Mouse (Mus musculus): Measurements from ENCODE around the gene Atxn10. TPM values are rescaled to one million over a fixed set of nuclear protein-coding genes. Genes with fewer than 3 reads are reported as not detected.

Atxn10 gene
- 309 and 313 TPM in 2 replicates for polyA plus RNA-seq (2016; fragmentation: Nextera tagmentation; extraction: Ambion mirVana)

DNA sequence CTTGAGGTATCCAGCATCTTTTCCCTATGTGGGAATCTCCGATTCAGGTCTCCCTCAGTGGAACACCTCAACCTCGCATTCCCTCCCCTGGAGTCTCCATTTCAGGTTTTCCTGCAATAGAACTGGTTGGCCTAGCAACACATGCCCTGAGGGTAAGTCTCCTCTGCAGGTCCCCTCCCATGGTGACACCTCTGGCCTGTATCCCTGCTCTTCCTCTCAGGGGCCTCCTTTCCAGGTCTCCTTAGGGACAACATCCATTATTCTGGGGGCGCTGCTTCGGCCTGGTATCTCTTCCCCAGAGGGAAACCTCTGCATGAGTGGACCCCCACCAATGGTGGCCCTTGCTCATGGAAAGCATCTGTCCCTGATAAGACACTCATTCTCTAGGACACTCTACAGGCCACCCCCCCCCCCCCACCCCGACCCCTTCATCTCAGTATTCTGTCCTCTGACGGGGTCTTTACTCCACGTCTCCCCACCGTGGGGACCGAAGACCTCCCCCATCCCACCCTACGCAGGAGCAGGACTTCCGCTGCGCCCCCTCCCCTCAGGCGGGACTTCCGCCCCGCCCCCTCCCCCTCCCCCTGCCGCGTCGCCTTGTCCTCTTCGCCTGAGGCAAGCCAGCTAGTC is at the start of gene Atxn10:
TSS of gene Atxn10 (plus strand) at position 575 of the 630 bp plus-strand sequence.
- H3K27me3 ChIP-seq (replicated peaks; ENCODE audit: low read depth, poor library complexity, severe bottlenecking) = no peaks in the 10 kb centered on the region
- 7% methylated on average over 19 of the region's 19 CpGs for WGBS
- H3K27ac ChIP-seq (replicated peaks) = peak within 1 kb of the TSS; percentile 93
- H3K4me1 ChIP-seq = peaks cover 16% of the 10 kb centered on the region
- no peaks in the 10 kb centered on the region for H3K9me3 ChIP-seq
- peak within 1 kb of the TSS; percentile 99 for H3K4me3 ChIP-seq
- 0 out of 2 replicates have a peak, but pooled peaks cover under 1% of the 10 kb centered on the region for H3K36me3 ChIP-seq (replicated peaks)
- peak; percentile 46 for DNase-seq (ENCODE audit: low spot score)

DNA sequence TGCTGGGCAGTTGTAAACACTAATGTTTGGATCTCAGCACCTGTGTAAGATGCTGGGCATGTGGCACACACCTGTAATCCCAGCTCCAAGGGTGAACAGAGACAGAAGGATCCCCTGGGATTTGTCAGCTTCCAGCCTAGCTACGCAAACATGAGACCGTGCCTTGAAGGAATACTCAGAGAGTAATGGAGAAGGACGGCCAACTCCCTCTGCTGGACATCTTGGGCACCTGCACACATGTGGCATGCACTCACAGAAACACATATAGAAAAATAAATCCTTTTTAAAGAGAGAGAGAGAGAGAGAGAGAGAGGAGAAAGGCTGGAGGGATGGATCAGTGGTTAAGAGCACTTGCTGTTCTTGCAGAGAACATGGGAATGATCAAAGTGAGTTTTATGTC is 41.4 kb upstream of the Atxn10 start:
- 81% methylated on average over 3 of the region's 3 CpGs for WGBS

DNA sequence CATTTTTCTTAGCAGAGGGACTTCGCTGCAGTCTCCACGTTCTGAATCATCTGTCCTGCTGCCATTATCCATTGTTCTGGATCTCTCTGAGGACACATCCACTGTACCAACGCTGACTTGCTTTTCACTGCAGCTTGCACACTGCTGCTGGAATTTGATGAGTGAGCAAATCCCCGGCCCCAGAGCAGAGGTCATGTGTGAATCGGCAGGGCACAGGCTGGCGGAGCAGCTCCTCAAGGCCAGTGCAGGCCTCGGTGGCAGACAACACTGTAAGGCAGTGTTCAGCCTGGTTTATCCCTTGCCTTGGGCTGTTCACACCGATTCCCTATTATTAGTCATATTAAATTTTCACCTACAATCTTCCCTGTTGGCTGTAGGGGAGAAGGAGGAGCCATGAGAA is 40.5 kb upstream of the Atxn10 start:
- Histone ChIP-seq H3K4me3 (no peak overlapping the region), H3K9me3 (no peaks in the 10 kb centered on the region), H3K4me1 (peaks cover 37% of the 10 kb centered on the region), H3K27me3 (replicated peaks; ENCODE audit: low read depth, poor library complexity, severe bottlenecking) (no peaks in the 10 kb centered on the region), H3K36me3 (replicated peaks) (no peaks in the 10 kb centered on the region), H3K27ac (replicated peaks) (peak overlapping the region; percentile 30)
- WGBS = 66% methylated on average over 8 of the region's 8 CpGs
- DNase-seq (ENCODE audit: low spot score) = peak; percentile 28

More for the DNA sequence above, 41.4 kb upstream of the Atxn10 start:
- Histone ChIP-seq H3K27ac (replicated peaks) (no peak overlapping the region), H3K36me3 (replicated peaks) (no peaks in the 10 kb centered on the region), H3K27me3 (replicated peaks; ENCODE audit: low read depth, poor library complexity, severe bottlenecking) (no peaks in the 10 kb centered on the region), H3K9me3 (no peaks in the 10 kb centered on the region), H3K4me1 (peaks cover 33% of the 10 kb centered on the region), H3K4me3 (no peak overlapping the region)
- no peak for DNase-seq (ENCODE audit: low spot score)

DNA sequence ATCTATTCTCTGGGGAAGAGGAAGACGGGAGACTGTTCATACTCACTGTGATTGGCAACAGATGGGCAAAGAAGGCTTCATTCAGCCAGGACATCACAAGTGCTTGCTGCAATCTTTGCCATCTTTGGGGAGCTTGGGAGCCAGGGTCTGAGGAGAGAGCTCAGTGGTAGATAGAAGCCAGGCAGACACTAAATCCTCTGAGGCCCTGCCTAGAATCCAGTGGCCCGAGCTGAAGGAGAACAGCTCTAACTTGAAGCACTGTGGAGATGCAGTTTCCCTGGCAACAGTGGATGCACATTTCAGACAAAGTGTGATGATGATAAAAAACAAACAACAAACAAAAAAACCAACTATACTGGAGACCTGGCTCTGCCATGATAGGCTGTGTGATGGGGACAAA is 40.1 kb upstream of the Atxn10 start:
- H3K4me1 ChIP-seq = peaks cover 39% of the 10 kb centered on the region
- H3K36me3 ChIP-seq (replicated peaks) = no peaks in the 10 kb centered on the region
- no peaks in the 10 kb centered on the region for H3K27me3 ChIP-seq (replicated peaks; ENCODE audit: low read depth, poor library complexity, severe bottlenecking)
- WGBS = 52% methylated on average over 2 of the region's 2 CpGs
- no peaks in the 10 kb centered on the region for H3K9me3 ChIP-seq
- no peak for DNase-seq (ENCODE audit: low spot score)
- H3K4me3 ChIP-seq = no peak overlapping the region
- peak overlapping the region; percentile 30; the same call in 1 of the 2 replicates for H3K27ac ChIP-seq (replicated peaks)

DNA sequence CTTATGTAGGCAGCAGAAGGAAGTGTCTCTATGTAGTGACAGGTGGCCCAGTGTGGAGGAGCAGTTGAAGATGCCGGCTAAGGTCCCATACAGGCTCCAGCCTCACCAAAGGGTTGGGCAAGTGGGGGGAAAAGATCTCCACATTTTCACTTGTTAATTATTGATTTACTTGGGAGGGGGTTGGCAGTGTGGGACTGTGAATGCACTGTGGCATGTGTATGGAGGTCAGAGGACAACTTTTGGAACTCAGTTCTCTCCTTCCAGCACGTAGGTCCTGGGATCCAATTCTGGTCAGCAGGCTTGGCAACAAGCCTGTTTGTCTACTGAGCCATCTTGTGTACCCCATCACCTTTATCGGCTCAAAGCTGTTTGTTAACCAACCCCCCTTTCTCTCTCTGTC is 39.5 kb upstream of the Atxn10 start:
- Histone ChIP-seq H3K27me3 (replicated peaks; ENCODE audit: low read depth, poor library complexity, severe bottlenecking) (no peaks in the 10 kb centered on the region), H3K4me1 (peaks cover 39% of the 10 kb centered on the region), H3K36me3 (replicated peaks) (no peaks in the 10 kb centered on the region), H3K4me3 (no peak overlapping the region), H3K9me3 (no peaks in the 10 kb centered on the region), H3K27ac (replicated peaks) (no peak overlapping the region)
- WGBS = 90% methylated on average over 3 of the region's 3 CpGs
- no peak for DNase-seq (ENCODE audit: low spot score)

DNA sequence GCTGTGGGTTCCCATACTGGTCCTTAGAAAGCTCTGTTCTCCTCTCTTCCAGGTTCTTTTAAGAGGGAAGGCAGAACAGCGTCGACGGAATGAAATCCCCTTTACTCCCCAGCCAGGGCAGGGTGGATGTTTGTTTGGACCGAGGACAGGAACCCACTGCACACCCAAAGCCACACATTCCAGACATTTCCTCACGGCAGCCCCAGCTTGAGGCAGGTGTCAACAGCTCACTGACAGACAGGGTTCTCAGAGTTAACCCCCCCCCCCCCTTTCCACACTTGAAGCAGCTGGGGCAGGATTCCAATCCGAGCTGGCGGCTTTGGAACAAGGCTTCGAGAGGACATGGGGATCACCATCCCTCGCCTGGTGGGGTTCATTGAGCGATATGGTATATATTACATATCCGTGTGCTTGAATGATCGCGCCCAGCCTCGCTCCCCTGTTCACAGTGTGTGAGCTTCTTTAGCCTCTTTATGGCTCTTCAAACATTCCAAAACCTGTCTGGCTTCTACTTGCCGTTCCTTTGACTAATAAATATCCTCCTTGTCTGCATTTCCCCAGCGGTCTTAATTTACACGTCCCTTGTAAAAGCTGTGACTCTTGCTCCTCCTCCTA is 37.8 kb upstream of the Atxn10 start:
- H3K36me3 ChIP-seq (replicated peaks) = no peaks in the 10 kb centered on the region
- H3K4me1 ChIP-seq = peaks cover 39% of the 10 kb centered on the region
- H3K27me3 ChIP-seq (replicated peaks; ENCODE audit: low read depth, poor library complexity, severe bottlenecking) = no peaks in the 10 kb centered on the region
- H3K4me3 ChIP-seq = no peak overlapping the region
- peak overlapping the region; percentile 44; the same call in 1 of the 2 replicates for H3K27ac ChIP-seq (replicated peaks)
- no peaks in the 10 kb centered on the region for H3K9me3 ChIP-seq
- DNase-seq (ENCODE audit: low spot score) = peak; percentile 29
- 57% methylated on average over 17 of the region's 17 CpGs for WGBS

DNA sequence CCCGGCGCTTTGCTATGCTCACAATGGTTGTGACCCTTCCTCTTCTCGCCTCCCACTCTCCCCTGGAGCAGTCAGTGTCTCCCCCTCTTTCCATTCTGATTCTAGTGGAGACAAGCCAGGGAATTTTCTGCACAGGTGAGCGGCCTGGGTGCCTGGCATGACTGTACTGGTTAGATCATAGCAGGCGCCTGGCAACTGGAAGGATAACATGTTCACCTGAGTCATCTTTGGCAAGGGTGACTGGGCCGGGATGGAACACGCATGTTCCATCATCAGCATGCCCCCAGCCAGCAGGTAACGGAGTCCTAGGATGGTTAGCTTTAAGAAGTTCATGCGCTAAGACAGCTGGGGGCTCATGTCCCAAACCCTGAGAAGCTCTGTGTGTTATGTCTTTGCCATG is 37.1 kb upstream of the Atxn10 start:
- Histone ChIP-seq H3K4me3 (no peak overlapping the region), H3K9me3 (peaks cover 1% of the 10 kb centered on the region; the same call in 1 of the 2 replicates), H3K27me3 (replicated peaks; ENCODE audit: low read depth, poor library complexity, severe bottlenecking) (no peaks in the 10 kb centered on the region), H3K27ac (replicated peaks) (peak overlapping the region; percentile 7; the same call in 1 of the 2 replicates), H3K36me3 (replicated peaks) (no peaks in the 10 kb centered on the region), H3K4me1 (peaks cover 39% of the 10 kb centered on the region)
- no peak for DNase-seq (ENCODE audit: low spot score)
- 86% methylated on average over 9 of the region's 9 CpGs for WGBS

DNA sequence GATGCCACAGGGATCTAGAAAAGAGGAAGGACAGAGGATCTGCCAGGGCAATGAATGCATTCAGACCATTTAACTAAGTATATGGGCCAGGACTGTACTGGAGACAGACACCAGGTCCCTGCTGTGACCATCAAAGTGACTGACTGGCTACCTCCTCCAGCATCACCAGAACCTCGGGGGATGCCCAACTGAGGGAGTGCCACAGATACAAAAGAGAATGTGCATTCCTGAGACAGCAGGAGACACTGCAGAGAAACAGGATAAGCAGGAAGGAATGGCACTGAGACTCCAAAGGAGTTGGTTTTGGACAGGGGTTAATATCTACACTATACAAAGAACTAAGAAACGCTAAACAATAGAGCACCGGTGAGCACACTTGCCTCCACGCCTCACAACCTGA is 32.8 kb upstream of the Atxn10 start:
- DNase-seq (ENCODE audit: low spot score) = no peak
- H3K4me3 ChIP-seq = no peak overlapping the region
- WGBS = 71% methylated on average over 4 of the region's 4 CpGs
- no peaks in the 10 kb centered on the region for H3K36me3 ChIP-seq (replicated peaks)
- no peak overlapping the region for H3K27ac ChIP-seq (replicated peaks)
- no peaks in the 10 kb centered on the region for H3K27me3 ChIP-seq (replicated peaks; ENCODE audit: low read depth, poor library complexity, severe bottlenecking)
- H3K9me3 ChIP-seq = peaks cover 9% of the 10 kb centered on the region; the same call in 1 of the 2 replicates
- H3K4me1 ChIP-seq = peaks cover 21% of the 10 kb centered on the region

DNA sequence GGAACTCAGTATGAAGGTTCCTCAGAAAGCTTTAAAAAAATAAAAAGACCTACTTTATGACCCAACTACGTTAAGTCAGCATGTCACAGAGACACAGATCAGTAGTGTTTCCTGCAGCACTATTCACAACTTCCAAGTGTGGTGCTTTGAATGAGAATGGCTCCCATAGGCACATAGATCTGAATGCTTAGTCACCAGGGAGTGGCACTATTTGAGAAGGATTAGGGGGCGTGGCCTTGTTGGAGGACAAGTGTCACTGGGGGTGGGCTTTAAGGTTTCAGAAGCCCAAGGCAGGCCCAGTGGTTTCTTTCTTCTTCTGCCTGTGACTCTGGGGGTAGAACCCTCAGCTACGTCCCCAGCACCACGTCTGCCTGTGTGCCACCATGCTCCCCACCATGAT is 32.1 kb upstream of the Atxn10 start:
- no peak for DNase-seq (ENCODE audit: low spot score)
- peaks cover 9% of the 10 kb centered on the region; the same call in 1 of the 2 replicates for H3K9me3 ChIP-seq
- H3K36me3 ChIP-seq (replicated peaks) = no peaks in the 10 kb centered on the region
- 89% methylated on average over 4 of the region's 4 CpGs for WGBS
- no peak overlapping the region for H3K27ac ChIP-seq (replicated peaks)
- H3K4me3 ChIP-seq = no peak overlapping the region
- H3K27me3 ChIP-seq (replicated peaks; ENCODE audit: low read depth, poor library complexity, severe bottlenecking) = no peaks in the 10 kb centered on the region
- peaks cover 14% of the 10 kb centered on the region for H3K4me1 ChIP-seq

DNA sequence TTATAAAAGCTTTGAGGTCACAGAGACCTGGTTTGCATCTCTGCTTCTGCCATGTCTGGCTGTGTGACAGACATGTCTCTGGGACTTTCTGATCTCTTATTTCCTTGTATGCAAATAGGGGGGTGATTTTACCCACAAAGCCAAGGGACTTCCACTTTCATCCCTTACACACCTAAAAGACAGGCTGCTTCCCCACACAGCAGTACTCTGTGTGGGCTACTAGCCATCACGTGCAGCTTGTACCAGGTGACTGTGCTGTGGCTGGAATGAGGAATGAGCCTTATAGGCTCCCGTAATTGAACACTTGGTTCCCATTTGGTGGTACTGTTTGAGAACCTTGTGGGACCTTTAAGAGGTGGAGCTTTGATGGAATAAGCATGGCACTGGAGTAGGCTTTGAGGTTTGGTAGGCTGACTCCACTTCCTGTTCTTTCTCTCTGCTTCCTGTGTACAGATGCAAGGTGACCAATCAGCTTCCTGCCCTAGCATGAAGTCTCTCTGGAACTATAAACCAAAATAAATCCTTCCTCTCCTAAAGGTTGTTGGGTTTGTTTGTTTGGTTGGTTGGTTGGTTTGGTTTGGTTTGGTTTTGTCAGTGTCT is 28.9 kb upstream of the Atxn10 start:
- WGBS = 85% methylated on average over 2 of the region's 2 CpGs
- no peak for DNase-seq (ENCODE audit: low spot score)
- H3K27me3 ChIP-seq (replicated peaks; ENCODE audit: low read depth, poor library complexity, severe bottlenecking) = no peaks in the 10 kb centered on the region

DNA sequence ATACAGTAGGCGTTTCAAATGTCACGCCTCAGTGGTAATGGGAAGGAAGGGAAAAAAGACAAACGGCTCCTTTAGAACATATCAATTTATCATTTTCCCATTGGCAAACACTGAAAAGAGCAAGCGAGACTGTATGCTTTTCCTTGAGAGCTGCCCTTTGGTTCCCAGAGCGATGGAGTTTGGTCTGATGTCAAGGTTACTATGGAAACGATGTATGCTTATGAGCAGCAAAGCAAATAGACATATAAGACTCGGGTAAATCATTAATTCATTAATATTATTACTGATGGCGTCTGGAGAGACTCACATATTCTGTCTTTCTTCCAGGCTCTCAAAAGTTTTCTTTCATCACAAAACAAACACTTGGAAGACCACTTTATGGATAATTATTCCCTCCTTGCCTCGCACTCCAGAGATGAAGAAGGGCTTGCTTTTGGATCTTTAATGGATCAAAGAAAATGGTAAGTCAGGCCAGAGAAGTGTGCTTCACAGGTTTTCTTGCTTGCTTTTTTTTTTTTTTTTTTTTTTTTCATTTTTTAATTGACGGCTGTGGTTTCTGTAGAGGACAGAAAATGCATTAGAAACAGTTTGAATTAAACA is 24.9 kb upstream of the Atxn10 start:
- Histone ChIP-seq H3K27ac (replicated peaks) (no peak overlapping the region), H3K4me3 (no peak overlapping the region), H3K36me3 (replicated peaks) (no peaks in the 10 kb centered on the region), H3K9me3 (0 out of 2 replicates have a peak, but pooled peaks cover 6% of the 10 kb centered on the region), H3K27me3 (replicated peaks; ENCODE audit: low read depth, poor library complexity, severe bottlenecking) (peaks cover 15% of the 10 kb centered on the region; the same call in 1 of the 2 replicates), H3K4me1 (peaks cover 9% of the 10 kb centered on the region)
- 84% methylated on average over 10 of the region's 10 CpGs for WGBS
- no peak for DNase-seq (ENCODE audit: low spot score)

More for the DNA sequence above, 28.9 kb upstream of the Atxn10 start:
- Histone ChIP-seq H3K4me1 (peaks cover 6% of the 10 kb centered on the region; the same call in 1 of the 2 replicates), H3K4me3 (no peak overlapping the region), H3K27ac (replicated peaks) (no peak overlapping the region), H3K36me3 (replicated peaks) (no peaks in the 10 kb centered on the region), H3K9me3 (peaks cover 9% of the 10 kb centered on the region; the same call in 1 of the 2 replicates)

DNA sequence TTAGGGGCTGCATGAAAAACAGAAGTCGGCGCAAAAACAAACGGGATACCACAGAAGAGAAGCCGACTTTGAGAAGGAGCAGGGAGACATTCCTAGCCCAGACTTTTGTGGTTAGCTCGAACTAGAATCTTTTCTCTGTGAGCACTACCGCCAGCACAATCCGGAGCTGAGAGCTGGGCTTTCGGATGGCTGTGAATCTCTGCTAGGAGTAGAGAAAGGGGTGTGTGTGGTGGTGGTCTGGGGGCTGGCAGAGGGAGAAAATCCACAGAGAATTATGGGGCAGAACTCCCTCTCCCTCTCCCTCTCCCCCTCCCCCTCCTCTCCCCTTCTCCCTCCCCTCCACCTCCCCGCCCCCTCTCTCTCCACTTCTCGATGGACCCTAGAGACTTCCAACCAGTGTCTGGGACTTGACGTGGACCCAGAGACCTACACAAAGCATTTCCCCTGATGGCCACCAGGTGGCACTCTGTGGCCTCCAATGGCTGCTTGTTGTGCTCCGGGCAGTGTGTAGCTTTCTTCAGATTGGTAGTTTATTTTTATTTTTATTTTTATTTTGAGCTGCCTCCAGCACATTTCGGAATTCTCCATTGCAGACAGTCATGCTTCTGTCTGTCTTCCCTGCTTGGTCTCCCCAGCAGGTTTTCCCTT is 20.5 kb upstream of the Atxn10 start:
- Histone ChIP-seq H3K27me3 (replicated peaks; ENCODE audit: low read depth, poor library complexity, severe bottlenecking) (peaks cover 32% of the 10 kb centered on the region), H3K36me3 (replicated peaks) (no peaks in the 10 kb centered on the region), H3K27ac (replicated peaks) (0 out of 2 replicates have a peak overlapping the region, but pooled peaks have one; percentile 19), H3K4me3 (no peak overlapping the region), H3K4me1 (peaks cover 11% of the 10 kb centered on the region), H3K9me3 (no peaks in the 10 kb centered on the region)
- DNase-seq (ENCODE audit: low spot score) = peak; percentile 81
- WGBS = 43% methylated on average over 13 of the region's 13 CpGs
